Mouse (Mus musculus) cerebellum, adult 9-11 months (tissue): Measurements from ENCODE around the gene Smg9.

Experiments
- DNase-seq: peaks from one replicate; pipeline ENCODE4 v3.0.0; 2022

Gene Smg9

DNA sequence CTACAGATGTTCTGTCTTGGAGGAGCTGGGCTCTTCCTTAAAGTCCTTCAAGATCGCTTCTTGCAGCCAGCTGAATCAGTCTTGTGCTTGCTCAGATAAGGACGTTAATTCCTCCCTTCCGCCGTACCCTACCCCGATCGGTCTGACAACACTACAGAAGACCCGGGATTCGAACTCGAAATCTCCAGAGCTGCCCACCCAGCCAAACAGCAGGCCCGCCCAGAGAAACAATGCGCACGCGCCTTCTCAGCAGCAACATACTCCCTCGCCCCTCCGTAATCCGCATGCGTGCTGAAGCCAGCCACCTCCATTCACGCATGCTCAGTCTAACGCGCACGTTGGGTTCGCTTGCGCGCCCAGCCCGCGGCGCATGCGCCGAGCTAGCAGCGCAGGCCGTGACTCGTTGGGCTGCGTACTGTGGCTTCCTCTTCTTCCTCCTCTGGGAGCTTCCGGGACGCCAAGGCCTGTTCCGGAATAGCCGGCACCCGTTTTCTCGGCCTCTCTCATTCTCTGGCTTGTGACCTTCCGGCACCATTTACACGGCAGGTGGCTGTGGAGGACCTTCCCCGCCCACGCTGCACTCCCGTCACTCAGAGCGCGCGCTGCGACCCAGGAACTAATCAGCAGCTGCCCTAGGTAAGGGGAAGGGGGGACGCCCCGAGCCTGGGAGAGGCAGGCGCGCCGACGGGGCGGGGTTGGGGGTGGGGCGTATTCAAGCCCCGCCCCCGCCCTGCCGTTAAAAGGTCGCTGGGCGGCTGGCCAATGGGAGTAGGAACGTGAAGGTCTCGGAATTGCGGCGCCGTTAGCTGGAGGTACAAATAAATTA is at the start of gene Smg9:
Smg9 (plus strand) TSS at position 364 of the 826 bp plus-strand sequence.
- peak; percentile 99 for DNase-seq

DNA sequence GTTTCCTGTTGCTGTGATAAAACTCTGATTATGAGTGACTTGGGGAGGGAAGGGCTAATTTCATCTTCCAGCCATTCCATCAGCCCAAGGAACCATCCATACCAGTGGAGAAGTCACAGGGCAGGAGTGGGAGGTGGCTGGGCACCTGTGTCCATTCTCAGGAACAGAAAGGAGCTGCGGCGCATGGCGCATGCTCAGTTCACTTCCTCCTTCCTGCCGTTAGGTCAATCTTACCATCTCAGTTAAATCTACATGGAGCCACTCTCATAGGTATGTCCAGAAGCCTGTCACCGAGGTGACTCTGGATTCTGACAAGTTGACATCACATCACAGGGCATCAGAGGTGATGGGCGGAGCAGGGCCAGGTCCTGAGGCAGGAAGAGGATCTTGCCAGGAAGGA is 43.8 kb upstream of the Smg9 start:
- no peak for DNase-seq

DNA sequence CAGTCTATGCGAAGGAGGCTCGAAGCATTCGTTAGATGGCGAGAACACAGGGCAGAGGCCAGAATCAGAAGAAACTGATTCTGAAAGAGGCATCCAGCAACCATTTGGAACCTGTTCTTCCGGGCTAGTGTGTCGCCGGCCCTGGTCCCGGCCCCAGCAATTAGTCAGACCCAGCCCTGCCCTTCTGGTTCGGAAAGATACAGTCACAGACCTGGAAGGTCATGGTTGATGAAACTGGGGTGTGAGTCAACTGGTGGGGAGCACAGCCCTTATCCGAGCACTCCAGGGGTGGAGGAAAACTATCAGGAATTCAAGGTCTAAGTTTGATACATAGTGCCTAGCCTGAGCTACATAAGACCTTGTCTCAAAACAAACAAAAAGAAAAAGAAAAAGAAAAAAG is 43.3 kb upstream of the Smg9 start:
- no peak for DNase-seq

DNA sequence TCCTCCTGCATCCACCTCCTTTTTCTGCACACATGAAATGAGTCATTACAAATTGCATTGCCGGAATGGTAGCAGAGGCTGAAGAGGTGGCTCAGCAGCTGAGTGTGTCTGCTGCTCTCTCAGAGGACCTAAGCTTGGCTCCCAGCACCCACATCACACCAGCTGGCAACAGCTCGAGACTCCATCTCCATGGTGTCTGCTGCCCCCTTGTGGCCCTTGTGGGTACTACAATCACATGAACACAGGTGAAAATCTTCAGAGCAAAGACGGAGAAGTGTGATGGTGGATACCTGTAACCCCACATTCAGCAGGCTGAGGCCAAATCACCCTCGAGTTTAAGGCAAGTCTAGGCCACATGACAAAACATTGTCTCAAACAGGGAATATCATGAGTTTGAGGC is 41.5 kb upstream of the Smg9 start:
- no peak for DNase-seq

DNA sequence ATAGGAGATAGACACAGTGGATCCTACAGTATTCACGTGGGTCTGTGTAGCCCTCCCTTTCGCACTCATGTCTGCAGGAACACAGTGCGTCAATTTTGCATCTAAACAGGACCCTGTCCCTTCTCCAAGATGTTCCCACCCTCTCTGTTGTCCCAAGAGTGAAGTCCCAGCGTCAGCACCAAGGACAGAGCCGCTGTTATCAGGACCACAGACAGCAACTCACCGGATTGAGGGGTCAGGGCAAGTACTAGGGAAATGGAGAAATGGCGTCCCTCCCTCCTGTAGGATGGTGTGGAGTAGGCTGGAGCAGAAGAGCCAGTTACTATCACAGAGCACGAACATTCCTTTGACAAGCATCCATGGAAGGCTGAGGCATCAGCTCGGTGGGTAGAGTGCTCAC is 40.1 kb upstream of the Smg9 start:
- no peak for DNase-seq

DNA sequence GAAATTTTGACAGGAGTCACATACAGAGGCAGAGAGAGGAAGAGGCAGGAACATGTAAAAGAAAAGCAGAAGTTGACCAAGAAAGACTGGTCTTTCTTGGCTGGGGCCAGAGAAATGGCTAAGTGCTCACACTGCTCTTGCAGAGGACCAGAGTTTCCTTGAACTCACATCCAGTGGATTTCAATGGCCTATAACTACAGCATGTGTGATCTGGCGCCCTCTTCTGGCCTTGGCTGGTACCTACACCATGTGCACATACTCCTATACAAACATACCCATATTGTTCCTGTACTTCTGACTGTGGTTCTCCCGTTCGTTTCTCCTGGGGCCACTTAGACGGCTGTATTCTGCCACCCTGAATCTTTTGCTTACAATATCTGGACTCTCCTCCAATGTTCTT is 38.4 kb upstream of the Smg9 start:
- DNase-seq = no peak

DNA sequence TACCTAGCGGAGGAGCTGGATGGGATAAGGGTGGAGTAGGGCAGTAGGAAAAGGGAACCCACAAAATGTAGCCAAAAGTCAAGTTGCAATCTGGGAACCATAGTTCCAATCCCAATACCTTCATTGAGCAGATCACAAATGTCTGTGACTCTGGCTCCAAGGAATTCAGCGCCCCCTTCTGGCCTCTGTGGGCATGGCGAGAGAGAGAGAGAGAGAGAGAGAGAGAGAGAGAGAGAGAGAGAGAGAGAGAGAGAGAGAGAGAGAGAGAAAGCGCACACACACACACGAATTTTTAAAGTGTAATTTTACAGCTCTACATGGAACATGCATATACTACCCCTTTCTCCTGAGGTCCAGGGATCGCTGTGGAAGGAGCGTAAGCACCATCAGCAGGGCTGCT is 36.2 kb upstream of the Smg9 start:
- DNase-seq = no peak

DNA sequence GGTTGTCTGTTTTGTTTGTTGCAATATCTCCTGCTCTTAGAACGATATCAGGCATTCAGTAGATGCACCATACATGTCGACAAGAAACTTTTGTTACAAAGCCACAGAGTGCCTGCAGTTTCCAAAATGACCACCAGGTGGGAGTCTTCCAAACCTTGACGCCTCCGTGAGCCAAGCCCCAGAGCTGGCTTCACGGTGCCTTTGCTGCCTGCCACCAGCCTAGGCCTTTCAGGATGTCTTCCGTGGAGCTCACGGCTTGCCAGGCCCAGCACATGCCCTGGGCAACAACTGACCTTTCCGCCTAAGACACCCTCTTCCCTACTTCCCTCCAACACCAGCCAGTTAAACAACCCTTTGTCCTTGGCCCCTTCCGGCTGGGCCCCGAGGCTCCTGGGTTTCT is 34.6 kb upstream of the Smg9 start:
- peak; percentile 80 for DNase-seq

DNA sequence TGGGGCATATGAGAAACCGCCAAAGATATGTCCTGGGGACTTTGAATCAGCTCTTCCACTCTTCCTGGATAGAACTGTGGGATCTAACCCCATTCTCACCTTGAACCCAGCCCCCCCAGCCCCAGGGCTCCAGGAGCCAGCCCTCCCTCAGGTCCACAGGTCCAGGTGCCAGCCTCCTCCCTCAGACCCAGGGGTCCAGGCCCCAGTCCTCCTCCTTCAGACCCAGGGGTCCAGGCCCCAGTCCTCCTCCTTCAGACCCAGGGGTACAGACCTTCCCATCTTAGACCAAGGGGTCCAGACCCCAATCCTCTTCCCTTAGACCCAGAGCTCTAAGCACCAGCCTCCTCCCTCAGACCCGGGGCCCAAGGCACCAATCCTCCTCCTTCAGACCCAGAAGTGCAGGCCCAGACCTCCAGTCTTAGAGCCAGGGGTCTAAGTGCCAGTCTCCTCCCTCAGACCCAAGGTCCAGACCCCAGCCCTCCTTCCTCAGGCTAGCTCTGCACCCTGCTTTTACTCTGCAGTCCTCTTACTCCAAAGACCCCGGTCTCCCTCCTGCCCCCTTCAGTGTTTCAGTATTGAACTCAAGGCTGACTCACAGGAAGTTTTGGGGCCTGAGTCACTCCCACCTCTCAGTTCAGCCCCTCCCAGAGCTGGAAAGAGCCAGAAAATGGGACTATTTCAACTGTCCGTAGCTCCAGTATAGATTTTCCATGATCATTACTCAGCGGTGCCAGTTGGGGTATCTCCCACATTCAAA is 34.0 kb upstream of the Smg9 start:
- DNase-seq = no peak

DNA sequence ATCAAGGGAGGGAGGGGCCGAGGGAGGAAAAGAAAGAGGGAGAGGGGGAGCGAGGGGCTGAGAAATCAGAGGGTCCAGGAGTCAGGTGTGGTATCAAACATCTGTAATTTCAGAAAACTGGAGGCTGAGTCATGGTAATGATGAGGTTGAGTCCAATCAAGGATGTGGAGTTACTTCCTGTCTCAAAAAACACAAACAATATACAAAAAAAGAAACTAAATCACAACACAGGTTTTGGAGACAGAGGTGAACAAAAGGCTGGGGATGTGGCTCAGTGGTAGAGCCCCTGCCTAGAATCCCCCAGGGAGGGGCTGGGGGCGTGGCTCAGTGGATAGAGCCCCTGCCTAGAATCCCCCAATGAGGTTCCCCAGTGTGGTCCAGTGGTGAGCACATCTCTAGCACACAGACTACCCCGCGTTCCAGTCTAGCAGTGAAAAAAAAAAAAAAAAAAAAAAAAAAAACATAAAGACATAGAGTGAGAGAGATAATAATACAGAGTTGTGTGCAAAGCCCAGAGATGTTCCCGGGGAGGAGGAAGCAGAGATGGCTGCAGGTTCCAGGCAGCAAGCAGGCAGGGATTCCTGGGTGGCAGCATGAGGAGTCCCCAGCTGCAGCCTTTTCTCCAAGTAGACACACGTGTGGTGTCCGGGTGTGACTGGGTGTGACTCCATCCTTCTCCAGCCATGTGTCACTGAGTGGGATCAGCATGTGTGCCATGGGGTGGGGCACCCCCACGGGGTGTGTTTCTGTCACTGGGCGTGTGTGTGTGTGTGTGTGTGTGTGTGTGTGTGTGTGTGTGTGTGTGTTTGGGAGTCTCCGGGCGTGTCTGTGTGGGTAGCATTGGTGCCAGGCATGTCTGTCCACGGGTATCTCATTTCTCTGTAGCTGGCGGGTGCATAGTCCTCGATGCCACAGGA is 32.4 kb upstream of the Smg9 start:
- no peak for DNase-seq

DNA sequence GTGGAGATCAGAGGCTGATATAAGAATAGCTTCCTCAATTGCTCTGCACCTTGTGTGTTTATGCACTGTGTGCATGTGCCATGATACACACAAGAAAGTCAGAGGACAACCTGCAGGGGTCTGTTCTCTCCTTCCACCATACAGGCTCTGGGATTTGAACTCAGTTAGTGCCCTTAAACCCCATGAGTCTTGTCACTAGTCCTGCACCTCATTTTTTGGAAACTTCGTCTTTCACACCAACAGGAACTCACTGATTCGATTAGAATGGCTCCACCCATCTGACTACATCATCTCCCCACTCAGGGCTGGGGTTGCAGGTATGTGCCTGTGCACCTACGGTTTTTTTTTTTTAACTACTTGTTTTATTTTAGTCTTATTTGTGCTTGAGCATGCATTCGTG is 31.2 kb upstream of the Smg9 start:
- no peak for DNase-seq

DNA sequence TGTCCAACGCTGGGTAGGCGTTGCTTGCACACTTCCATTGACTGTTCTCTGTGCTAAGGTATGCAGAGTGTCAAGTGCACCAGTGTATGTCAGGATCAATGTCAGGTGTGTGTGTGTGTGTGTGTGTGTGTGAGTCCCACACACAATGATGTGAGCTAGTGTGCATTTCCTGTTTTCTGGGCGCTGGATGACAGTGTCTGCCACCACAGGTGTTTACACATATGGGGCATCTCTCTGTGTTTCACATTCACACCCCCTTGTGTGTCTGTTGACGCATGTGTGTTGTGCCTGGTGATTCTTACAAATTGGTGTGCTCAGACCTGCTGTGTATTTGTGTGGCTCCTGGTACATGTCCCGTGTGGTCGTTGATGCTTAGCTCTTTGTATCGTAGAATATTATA is 30.5 kb upstream of the Smg9 start:
- no peak for DNase-seq

DNA sequence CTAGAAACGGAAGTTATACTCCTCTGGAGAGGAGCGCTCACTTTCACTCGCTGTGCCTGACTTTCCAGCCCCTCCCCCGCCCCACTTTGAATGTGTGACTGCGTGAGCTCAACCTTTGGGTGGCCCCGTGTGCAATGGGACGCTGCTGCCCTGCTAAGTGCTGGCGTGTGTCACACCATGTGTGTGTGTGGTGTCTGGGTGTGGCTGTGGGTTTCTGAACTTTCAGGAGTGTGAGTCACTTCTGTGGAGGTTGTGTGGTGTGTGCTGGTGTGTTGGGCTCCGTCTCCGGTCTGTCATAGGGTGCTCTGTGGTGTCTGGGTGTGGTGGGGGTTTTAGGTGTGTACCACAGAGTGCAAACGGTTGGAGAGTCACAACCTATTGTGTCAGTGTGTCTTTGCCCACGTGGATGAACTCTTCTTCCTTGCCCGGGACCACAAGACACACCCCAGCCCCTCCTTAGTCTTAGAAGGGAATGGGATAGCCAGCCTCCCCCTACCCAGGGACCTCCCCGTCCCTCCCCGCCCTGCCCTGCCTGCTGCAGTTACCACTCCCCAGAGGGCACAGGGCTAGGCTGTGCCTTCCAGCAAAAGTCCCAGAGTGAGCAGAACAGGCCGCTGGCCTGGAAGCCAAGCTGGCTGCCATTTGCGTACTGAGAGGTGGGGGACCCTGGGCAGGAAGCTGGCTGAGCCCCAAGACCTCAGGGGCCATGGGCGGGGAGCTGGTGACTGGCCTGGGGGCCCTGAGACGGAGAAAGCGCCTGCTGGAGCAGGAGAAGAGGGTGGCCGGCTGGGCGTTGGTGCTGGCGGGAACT is 29.5 kb upstream of the Smg9 start, which contains the start of gene Kcnn4:
Kcnn4 (plus strand) TSS at position 533 of the 811 bp plus-strand sequence.
- DNase-seq = no peak

DNA sequence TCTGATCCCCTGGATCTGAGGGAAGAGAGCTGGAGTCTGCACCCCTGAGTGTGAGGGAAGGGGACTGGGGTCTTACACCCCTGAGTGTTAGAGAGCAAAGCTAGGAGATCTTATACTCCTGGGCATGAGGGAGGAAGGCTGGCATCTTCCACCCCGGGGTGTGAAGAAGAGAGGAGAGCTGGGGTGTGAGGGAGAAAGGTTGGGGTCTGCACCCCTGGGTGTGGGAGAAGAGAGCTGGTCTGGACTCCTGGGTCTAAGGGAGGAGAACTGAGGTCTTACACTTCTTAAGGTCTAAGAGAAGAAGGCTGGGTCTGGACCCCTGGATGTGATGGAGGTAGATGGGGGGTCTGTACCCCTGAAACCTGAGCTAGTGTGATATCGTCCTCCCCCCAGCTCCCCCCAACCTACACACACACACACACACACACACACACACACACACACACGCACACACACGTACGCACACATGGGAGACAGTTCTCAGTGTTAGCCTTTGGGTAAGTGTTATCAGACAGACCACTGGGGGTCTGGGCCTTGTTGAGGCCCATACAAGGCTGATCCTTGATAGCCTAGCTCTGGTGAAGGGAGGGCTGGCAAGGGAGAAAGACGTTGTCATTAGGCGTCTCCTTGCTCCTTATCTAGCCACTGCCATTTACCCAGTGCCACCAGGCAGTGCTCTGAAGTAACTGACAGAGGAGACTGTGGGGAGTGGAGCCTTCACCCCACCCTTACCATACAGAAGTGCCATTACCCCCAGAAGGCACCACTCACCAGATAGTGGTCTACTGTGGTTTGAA is 28.2 kb upstream of the Smg9 start:
- no peak for DNase-seq

DNA sequence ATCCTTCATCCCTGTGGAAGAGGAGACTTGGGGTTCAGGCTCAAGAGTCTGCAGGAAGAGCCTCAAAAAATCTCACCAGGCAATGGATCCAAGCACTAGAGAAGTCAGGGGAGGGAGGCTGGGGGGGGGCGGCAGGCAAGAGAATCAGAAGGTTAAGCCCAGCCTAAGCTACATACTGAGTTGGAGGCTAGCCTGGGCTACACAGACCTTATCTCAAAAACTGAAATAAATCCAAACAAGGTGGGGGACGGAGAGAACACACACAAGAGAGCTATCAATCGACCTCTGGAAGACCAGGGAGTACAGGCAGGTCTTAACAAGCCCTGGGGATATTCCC is 27.6 kb upstream of the Smg9 start:
- DNase-seq = no peak

DNA sequence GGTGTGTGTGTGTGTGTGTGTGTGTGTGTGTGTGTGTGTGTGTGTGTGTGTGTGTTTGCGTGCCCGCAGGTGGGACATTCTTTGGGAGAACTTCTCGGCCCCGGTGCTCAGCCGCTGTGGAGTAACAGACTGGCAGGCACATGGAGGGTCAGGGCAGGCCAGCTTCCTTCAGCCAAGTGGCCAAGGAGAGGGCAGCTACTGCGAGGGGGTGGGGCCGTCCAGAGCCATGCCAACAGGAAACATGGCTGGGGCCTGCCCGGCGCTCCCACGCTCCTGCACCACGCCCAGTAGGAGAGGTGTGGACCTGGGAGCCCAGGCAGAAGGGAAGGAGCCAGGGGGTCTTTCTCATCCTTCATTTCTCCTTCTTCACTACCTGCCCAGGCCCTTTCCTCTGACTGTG is 27.1 kb upstream of the Smg9 start:
- no peak for DNase-seq

DNA sequence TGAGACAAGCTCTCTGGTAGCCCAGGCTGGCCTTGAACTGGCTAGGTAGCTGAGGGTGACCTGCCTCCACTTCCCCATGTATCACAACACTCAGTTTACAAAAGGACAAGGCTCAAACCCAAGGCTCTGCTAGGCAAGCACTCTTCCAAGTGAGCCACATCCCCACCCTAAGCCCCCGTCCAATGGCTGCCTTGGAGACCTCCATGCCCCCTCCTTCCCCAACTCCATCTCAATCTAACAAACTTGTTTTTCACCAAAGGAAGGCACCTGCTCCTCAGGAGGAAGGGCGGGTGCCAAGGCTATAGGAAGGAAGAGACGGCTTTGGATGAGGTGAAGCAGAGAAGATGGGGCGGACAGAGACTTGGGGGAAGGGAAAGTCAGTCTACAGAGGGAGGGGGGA is 26.6 kb upstream of the Smg9 start:
- DNase-seq = no peak

DNA sequence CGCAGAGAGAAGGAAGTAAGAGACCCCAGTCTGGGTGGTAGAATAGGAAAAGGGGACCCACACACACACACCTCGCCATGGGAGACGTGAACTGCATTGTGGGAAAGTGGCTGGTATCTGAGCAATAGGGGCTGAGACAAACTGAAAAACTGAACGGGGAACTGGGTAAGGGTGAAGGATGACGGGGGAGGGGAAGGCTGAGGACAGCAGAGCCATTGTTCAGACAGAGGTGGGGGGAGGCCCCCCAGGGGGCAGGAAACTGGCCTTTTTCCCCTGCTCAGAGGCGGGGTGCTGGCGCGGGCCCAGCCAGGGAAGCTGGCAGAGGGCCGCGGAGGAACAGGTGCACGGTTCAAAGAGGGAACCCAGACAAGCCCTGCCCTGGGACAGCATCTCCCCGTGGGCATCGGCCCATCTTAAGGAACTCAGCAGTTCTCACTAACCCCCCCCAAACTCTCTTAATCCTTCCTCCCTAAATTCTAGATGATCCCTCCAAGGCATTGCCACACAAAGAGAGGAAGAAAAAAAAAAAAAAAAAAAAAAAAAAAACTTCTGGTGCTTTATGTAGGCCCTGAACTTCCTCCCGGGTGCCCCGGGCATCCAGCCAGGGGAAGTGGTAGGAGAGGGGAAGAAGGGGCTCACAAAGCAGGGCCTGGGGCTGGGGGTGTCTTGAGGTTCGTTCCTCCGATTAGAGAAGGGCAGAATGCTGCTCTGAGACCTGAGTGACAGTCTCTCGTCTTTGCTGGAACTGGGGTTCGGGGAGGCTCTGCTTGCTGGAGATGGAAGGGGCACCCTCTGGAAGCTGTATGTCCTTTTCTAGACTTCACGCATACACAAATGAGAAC is 25.7 kb upstream of the Smg9 start:
- DNase-seq = peak; percentile 47

DNA sequence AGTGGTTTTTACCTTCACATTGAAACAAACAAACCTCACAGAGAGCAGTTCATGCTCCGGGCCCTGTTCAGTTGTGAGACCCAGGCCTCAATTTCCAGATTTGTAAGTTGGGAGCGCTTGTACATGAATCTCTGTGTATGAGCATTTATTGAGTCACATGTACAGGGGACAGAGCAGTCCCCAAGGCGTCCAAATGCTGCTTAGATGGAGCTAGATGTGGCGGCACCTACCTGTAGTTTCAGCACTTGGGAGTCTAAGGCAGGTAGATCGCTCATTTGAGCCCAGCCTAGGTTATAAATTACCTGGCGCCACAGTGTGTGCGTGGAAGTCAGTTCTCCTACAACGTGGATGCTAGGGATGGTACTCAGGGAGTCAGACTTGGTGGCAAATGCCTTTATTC is 23.0 kb upstream of the Smg9 start:
- no peak for DNase-seq

DNA sequence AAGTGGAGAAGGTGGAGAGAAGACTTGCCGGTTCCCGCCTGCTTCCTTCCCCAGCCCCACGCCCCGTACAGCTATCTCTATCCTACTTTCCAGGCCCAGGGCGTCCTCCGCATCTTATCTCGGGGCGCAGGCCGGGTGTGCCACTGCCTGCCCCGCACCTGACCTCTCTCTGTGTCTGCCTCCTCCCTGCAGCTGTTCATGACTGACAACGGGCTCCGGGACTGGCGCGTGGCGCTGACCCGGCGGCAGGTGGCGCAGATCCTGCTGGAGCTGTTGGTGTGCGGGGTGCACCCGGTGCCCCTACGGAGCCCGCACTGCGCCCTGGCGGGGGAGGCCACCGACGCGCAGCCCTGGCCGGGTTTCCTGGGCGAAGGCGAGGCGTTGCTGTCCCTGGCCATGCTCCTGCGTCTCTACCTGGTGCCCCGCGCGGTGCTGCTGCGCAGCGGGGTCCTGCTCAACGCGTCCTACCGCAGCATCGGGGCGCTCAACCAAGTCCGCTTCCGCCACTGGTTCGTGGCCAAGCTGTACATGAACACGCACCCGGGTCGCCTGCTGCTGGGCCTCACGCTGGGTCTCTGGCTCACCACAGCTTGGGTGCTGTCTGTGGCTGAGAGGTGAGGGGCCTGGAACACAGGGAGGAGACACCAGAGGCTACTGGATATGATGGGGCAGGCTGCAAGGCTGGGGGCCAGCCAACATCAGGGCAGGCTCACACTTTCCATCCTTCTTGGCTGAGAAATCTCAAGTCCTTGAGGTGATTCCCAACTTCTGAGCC is 22.1 kb upstream of the Smg9 start:
- DNase-seq = peak; percentile 43
